Mouse (Mus musculus) MEL (cell line): ENCODE data around the gene Eef1a2.

ENCODE experiments used
- CHD1 ChIP-seq: IDR thresholded peaks from 2 replicates; pipeline ENCODE4 v1.6.1; 2012; ENCODE audit warnings: low read depth, mild to moderate bottlenecking, inconsistent platforms, low read length, improper control_type of control experiment
- CTCF ChIP-seq, 3 experiments: IDR thresholded peaks in 2 of 3; conservative IDR thresholded peaks in 1 of 3; 2 replicates each; pipeline ENCODE4 v1.5.1; 2011 to 2012; ENCODE audit warnings: low read length in 3 of 3, low read depth in 2 of 3, mild to moderate bottlenecking in 2 of 3, improper control_type of control experiment in 1 of 3, inconsistent platforms in 1 of 3, mixed read lengths in 1 of 3, moderate library complexity in 1 of 3; ENCODE audit not compliant: control insufficient read depth in 1 of 3, insufficient read depth in 1 of 3, poor library complexity in 1 of 3, severe bottlenecking in 1 of 3
- GABPA ChIP-seq: IDR thresholded peaks from 2 replicates; pipeline ENCODE4 v1.6.1; 2012; ENCODE audit warnings: low read depth, mild to moderate bottlenecking, inconsistent platforms, low read length, improper control_type of control experiment, moderate library complexity
- POLR2A ChIP-seq, 2 experiments: IDR thresholded peaks; 2 replicates each; pipeline ENCODE4 v1.6.1; 2011 to 2012; ENCODE audit warnings: low read length in 2 of 2, mild to moderate bottlenecking in 2 of 2, control low read depth in 1 of 2, improper control_type of control experiment in 1 of 2, low read depth in 1 of 2, moderate library complexity in 1 of 2; ENCODE audit not compliant: control insufficient read depth in 1 of 2, insufficient read depth in 1 of 2, poor library complexity in 1 of 2

DNA sequence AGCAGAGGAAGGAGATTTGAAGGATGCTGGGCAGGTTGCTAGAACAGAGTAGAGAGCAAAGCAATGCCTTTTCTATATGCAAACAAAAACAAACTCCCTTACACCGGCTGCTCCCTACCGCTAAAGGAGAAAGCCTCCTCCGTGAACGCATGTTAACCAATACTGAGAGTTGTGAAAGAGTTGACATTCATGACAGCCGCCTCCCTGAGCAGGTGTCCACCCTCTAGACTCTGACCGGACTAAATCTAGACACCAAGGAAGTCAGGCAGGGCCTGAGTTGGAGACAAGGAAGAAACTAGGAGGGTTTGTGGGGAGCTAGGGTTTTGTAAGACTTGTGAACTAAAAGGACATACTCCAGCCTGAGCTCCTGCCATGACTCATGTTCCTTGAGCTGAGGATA lies 46.1 kb upstream of the Eef1a2 start:
- TF ChIP-seq CHD1: no peak
- TF ChIP-seq POLR2A (IDR thresholded peaks at IDR 0.05; ENCODE audit: control insufficient read depth in 1 of 2, insufficient read depth in 1 of 2, low read depth in 1 of 2, low read length in 2 of 2, poor library complexity in 1 of 2): no peak
- no peak for TF ChIP-seq GABPA
- TF ChIP-seq CTCF (IDR thresholded peaks at IDR 0.05 in 2 of 3, conservative IDR thresholded peaks at IDR 0.05 in 1 of 3; ENCODE audit: control insufficient read depth in 1 of 3, insufficient read depth in 1 of 3, low read depth in 2 of 3, low read length in 3 of 3, poor library complexity in 1 of 3, severe bottlenecking in 1 of 3): no peak
